Mouse (Mus musculus): ENCODE results near the gene Ndufa13. TPM values are rescaled to one million over a fixed set of nuclear protein-coding genes. Genes with fewer than 3 reads are reported as not detected.

Gene Ndufa13
- polyA plus RNA-seq, 2 experiments = 97.4 to 190 TPM

DNA sequence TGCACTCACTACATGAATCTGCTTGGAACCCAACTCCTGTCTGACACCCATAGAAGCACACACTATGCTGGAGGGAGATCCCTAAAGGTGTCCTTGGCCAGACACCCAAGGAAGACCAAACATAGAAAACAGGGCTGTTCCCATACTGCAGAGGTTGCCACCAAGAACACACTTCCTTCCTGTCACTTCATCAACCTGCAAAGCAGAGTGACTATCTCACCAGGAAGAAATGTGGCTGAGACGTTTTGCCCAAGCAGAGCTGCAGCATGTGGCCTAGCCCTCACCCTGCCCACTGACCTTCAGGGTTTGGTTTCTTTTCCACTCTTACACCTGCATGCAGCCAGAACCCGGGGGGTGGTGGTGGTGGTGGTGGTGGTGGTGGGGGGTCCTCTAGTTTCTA lies 31.5 kb upstream of the Ndufa13 start:
- ATAC-seq (ENCODE audit: low FRiP score, low read depth) (no peak), DNase-seq (ENCODE audit: low spot score) (no peak)
- no peaks in the 10 kb centered on the region for H3K4me1 ChIP-seq (ENCODE audit: control insufficient read depth, insufficient read depth, low read length)
- TF ChIP-seq POLR2A (IDR thresholded peaks at IDR 0.05; ENCODE audit: borderline replicate concordance, extremely low read depth, insufficient read depth, insufficient read length) = no peak
- no peaks in the 10 kb centered on the region for H3K27me3 ChIP-seq (ENCODE audit: control insufficient read depth, insufficient read depth, low read length)
- no peaks in the 10 kb centered on the region for H3K9me3 ChIP-seq (ENCODE audit: control insufficient read depth, low read length)
- H3K9ac ChIP-seq (ENCODE audit: low read depth, low read length, severe bottlenecking) = no peak overlapping the region
- 84% methylated on average over 2 of the region's 2 CpGs for WGBS
- no peak overlapping the region for H3K4me2 ChIP-seq (replicated peaks; ENCODE audit: low read depth, low read length, severe bottlenecking)
- H3K36me3 ChIP-seq (ENCODE audit: control insufficient read depth, insufficient read depth, low read length) = peaks cover 32% of the 10 kb centered on the region
- no peak overlapping the region for H3K4me3 ChIP-seq (replicated peaks; ENCODE audit: low read length)
- no peak overlapping the region for H3K27ac ChIP-seq (replicated peaks; ENCODE audit: low read depth, low read length)

- Histone ChIP-seq H3K4me3 (replicated peaks; ENCODE audit: low read length) (no peak overlapping the region), H3K9me3 (ENCODE audit: control insufficient read depth, low read length) (no peaks in the 10 kb centered on the region), H3K9ac (ENCODE audit: low read depth, low read length, severe bottlenecking) (no peak overlapping the region), H3K4me2 (replicated peaks; ENCODE audit: low read depth, low read length, severe bottlenecking) (no peak overlapping the region), H3K27ac (replicated peaks; ENCODE audit: low read depth, low read length) (no peak overlapping the region), H3K36me3 (ENCODE audit: control insufficient read depth, insufficient read depth, low read length) (no peaks in the 10 kb centered on the region; the same call in 1 of the 2 replicates), H3K27me3 (ENCODE audit: control insufficient read depth, insufficient read depth, low read length) (no peaks in the 10 kb centered on the region), H3K4me1 (ENCODE audit: control insufficient read depth, insufficient read depth, low read length) (no peaks in the 10 kb centered on the region)
- ATAC-seq (ENCODE audit: low FRiP score, low read depth) = no peak
- no peak for TF ChIP-seq POLR2A (IDR thresholded peaks at IDR 0.05; ENCODE audit: borderline replicate concordance, extremely low read depth, insufficient read depth, insufficient read length)
- no peak for DNase-seq (ENCODE audit: low spot score)
Measured at GRCm38 (mm10) chr8:69926901-69927300, 24.5 kb upstream of the Ndufa13 start.

GRCm38 (mm10) chr8:69923986-69924385 lies 21.6 kb upstream of the Ndufa13 start:
- no peak overlapping the region for H3K27ac ChIP-seq (replicated peaks; ENCODE audit: low read depth, low read length)
- ATAC-seq (ENCODE audit: low FRiP score, low read depth) (no peak), DNase-seq (ENCODE audit: low spot score) (no peak)
- H3K4me2 ChIP-seq (replicated peaks; ENCODE audit: low read depth, low read length, severe bottlenecking) = no peak overlapping the region
- H3K9ac ChIP-seq (ENCODE audit: low read depth, low read length, severe bottlenecking) = no peak overlapping the region
- WGBS = 86% methylated on average over 1 of the region's 1 CpGs
- no peak overlapping the region for H3K4me3 ChIP-seq (replicated peaks; ENCODE audit: low read length)
- H3K36me3 ChIP-seq (ENCODE audit: control insufficient read depth, insufficient read depth, low read length) = no peaks in the 10 kb centered on the region; the same call in 1 of the 2 replicates
- no peaks in the 10 kb centered on the region for H3K27me3 ChIP-seq (ENCODE audit: control insufficient read depth, insufficient read depth, low read length)
- H3K9me3 ChIP-seq (ENCODE audit: control insufficient read depth, low read length) = no peaks in the 10 kb centered on the region
- no peak for TF ChIP-seq POLR2A (IDR thresholded peaks at IDR 0.05; ENCODE audit: borderline replicate concordance, extremely low read depth, insufficient read depth, insufficient read length)
- H3K4me1 ChIP-seq (ENCODE audit: control insufficient read depth, insufficient read depth, low read length) = peaks cover 4% of the 10 kb centered on the region; the same call in 1 of the 2 replicates

GRCm38 (mm10) chr8:69921141-69921540 lies 18.8 kb upstream of the Ndufa13 start:
- no peak overlapping the region for H3K9ac ChIP-seq (ENCODE audit: low read depth, low read length, severe bottlenecking)
- TF ChIP-seq POLR2A (IDR thresholded peaks at IDR 0.05; ENCODE audit: borderline replicate concordance, extremely low read depth, insufficient read depth, insufficient read length) = no peak
- H3K36me3 ChIP-seq (ENCODE audit: control insufficient read depth, insufficient read depth, low read length) = peaks cover 18% of the 10 kb centered on the region
- H3K27ac ChIP-seq (replicated peaks; ENCODE audit: low read depth, low read length) = no peak overlapping the region
- ATAC-seq (ENCODE audit: low FRiP score, low read depth) = no peak
- no peaks in the 10 kb centered on the region for H3K9me3 ChIP-seq (ENCODE audit: control insufficient read depth, low read length)
- no peak overlapping the region for H3K4me2 ChIP-seq (replicated peaks; ENCODE audit: low read depth, low read length, severe bottlenecking)
- peaks cover 4% of the 10 kb centered on the region; the same call in 1 of the 2 replicates for H3K4me1 ChIP-seq (ENCODE audit: control insufficient read depth, insufficient read depth, low read length)
- 85% methylated on average over 2 of the region's 2 CpGs for WGBS
- no peak overlapping the region for H3K4me3 ChIP-seq (replicated peaks; ENCODE audit: low read length)
- DNase-seq (ENCODE audit: low spot score) = no peak
- no peaks in the 10 kb centered on the region for H3K27me3 ChIP-seq (ENCODE audit: control insufficient read depth, insufficient read depth, low read length)

DNA sequence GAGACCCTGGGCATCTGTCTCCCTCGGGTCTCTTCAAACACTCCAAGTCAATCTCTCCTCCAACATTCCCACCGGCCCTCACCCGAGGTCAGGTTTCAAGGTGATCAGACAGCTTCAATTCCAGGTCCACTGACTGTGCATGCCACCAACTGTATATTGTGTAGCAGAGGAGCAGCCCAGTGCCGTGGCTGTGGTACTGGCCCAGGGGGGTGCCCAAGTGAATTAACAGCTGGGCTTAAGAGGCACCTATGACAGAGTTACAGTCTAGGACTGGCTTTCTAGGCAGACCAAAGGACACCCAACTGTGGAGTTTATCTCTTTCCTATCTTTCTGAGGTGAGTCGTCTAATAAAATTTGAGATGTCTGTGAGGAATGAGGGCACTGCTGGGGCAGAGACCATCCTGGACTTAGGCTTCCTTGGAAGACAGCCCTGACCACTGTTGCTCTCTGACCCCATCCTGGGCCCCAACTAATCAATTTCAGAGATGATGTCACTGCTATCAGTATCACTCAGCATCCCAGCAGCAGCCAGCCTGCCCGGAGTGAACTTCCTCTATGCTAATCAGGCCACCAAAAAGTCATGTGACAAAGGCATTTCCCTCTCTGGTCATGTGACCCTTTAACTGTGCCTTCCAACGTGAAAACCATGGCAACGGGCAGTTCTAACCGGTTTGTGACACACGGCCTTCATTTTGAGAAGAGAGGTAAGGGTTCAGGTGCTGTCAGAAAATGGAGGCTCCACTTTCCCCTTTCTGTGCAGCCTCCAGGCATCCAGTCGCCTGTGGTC lies 17.7 kb upstream of the Ndufa13 start:
- ATAC-seq (ENCODE audit: low FRiP score, low read depth) (peak; percentile 34; the same call in 1 of the 2 replicates), DNase-seq (ENCODE audit: low spot score) (peak; percentile 31)
- Histone ChIP-seq H3K27me3 (ENCODE audit: control insufficient read depth, insufficient read depth, low read length) (no peaks in the 10 kb centered on the region), H3K4me2 (replicated peaks; ENCODE audit: low read depth, low read length, severe bottlenecking) (no peak overlapping the region), H3K9me3 (ENCODE audit: control insufficient read depth, low read length) (no peaks in the 10 kb centered on the region), H3K4me1 (ENCODE audit: control insufficient read depth, insufficient read depth, low read length) (peaks cover 4% of the 10 kb centered on the region; the same call in 1 of the 2 replicates), H3K9ac (ENCODE audit: low read depth, low read length, severe bottlenecking) (no peak overlapping the region), H3K27ac (replicated peaks; ENCODE audit: low read depth, low read length) (0 out of 2 replicates have a peak overlapping the region, but pooled peaks have one; percentile 3), H3K4me3 (replicated peaks; ENCODE audit: low read length) (no peak overlapping the region), H3K36me3 (ENCODE audit: control insufficient read depth, insufficient read depth, low read length) (peaks cover 29% of the 10 kb centered on the region)
- TF ChIP-seq POLR2A (IDR thresholded peaks at IDR 0.05; ENCODE audit: borderline replicate concordance, extremely low read depth, insufficient read depth, insufficient read length) = no peak
- WGBS = 37% methylated on average over 11 of the region's 11 CpGs
